8 mouse cellular contexts compared by ENCODE assay signal in the genomic region with DNA sequence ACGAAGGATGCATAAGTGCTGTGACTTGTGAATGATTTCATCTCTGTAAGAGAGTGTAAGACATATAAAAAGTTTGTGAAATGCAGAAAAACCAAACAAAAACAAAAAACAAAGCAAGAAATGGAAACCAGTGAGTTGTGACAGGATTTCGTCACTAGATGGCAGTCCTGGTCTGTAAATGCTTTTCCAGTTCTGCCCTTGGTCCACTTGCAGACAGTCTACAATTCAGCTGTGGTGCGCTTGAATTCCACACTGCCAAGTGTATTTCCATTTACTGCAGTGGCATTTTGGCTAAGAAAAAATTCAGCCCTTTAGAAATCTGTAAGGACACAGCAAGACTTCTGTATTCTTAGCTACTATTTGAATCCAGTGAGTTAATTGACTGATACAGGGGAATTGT.
DNase-seq lines count a peak whose midpoint lies in the region; ATAC-seq and TF ChIP-seq lines count a peak whose summit lies in the region.

No protein-coding gene starts in this region.

- H3K4me2 ChIP-seq in forebrain, embryonic 15.5 days (replicated peaks): no peak overlapping the region

- no peak for TF ChIP-seq CTCF in thymus, adult 2 months (IDR thresholded peaks at IDR 0.05; ENCODE audit: borderline replicate concordance, control insufficient read depth, extremely low read depth, insufficient read depth, low read length, poor library complexity)

- peak; percentile 16 for DNase-seq in heart, adult 8-10 months (ENCODE audit: low spot score)
- no peak for DNase-seq in heart, adult 9 months (ENCODE audit: low spot score in 2 of 2)
- peak; percentile 12 for DNase-seq in CD4-positive helper T cell, adult 2 months (ENCODE audit: low read depth, low spot score)
- DNase-seq in cerebellum, adult 11 months: peak; percentile 17
- DNase-seq in layer of hippocampus, postnatal 14 days (ENCODE audit: low spot score in 2 of 2): peak; percentile 41 to 76
- peak; percentile 40 for DNase-seq in neural tube, embryonic 10.5 days (ENCODE audit: extremely low spot score, low spot score)
- no peak for DNase-seq in thymus, adult 2 months

- H3K36me3 ChIP-seq in forebrain, embryonic 15.5 days: no peaks in the 10 kb centered on the region
- no peaks in the 10 kb centered on the region for H3K36me3 ChIP-seq in thymus, adult 2 months (ENCODE audit: control insufficient read depth, insufficient read depth, low read length)

- H3K27ac ChIP-seq in forebrain, embryonic 15.5 days (replicated peaks): no peak overlapping the region
- no peak overlapping the region for H3K27ac ChIP-seq in thymus, adult 2 months (ENCODE audit: control insufficient read depth, insufficient read depth, low read length)

- WGBS in forebrain, embryonic 15.5 days: 20% methylated on average over 3 of the region's 3 CpGs
- 24% methylated on average over 3 of the region's 3 CpGs for WGBS in thymus, adult 2 months

- H3K27me3 ChIP-seq in forebrain, embryonic 15.5 days: no peaks in the 10 kb centered on the region
- H3K27me3 ChIP-seq in thymus, adult 2 months (ENCODE audit: control insufficient read depth, insufficient read depth, low read length): no peaks in the 10 kb centered on the region

- no peaks in the 10 kb centered on the region for H3K9me3 ChIP-seq in forebrain, embryonic 15.5 days

- peak; percentile 64 for ATAC-seq in forebrain, embryonic 15.5 days (replicated peaks)

- H3K4me1 ChIP-seq in forebrain, embryonic 15.5 days: no peaks in the 10 kb centered on the region
- no peaks in the 10 kb centered on the region for H3K4me1 ChIP-seq in thymus, adult 2 months (replicated peaks; ENCODE audit: control insufficient read depth, insufficient read depth, low read length)

- H3K9ac ChIP-seq in forebrain, embryonic 15.5 days (replicated peaks): no peak overlapping the region

- TF ChIP-seq POLR2A in thymus, adult 2 months (IDR thresholded peaks at IDR 0.05; ENCODE audit: control insufficient read depth, extremely low read depth, insufficient read depth, low read length, poor library complexity): no peak

- H3K4me3 ChIP-seq in forebrain, embryonic 15.5 days: no peak overlapping the region
- H3K4me3 ChIP-seq in thymus, adult 2 months (ENCODE audit: control insufficient read depth, insufficient read depth, low read length): no peak overlapping the region

Comparison
In these comparisons a context has a peak if more than half of its experiments do, and no peak if none do; other contexts are left out.
1. DNase-seq: peak in heart, adult 8-10 months (single experiment), CD4-positive helper T cell, adult 2 months (single experiment), cerebellum, adult 11 months (single experiment), layer of hippocampus, postnatal 14 days (2 of 2) and neural tube, embryonic 10.5 days (single experiment); none in heart, adult 9 months (0 of 2) and thymus, adult 2 months (single experiment).